Mouse (Mus musculus) layer of hippocampus, adult 2 months (tissue): ENCODE results near the gene Emc3. TPM values are rescaled to one million over a fixed set of nuclear protein-coding genes. Genes with fewer than 3 reads are reported as not detected.
A peak's percentile ranks its signal among the peaks of the same experiment; 100 is the strongest.

Source experiments
- DNase-seq, 2 experiments: peaks; one replicate each; pipeline ENCODE4 v3.0.0; 2022; ENCODE audit warnings: low spot score in 2 of 2
- H3K27ac ChIP-seq: fragments of 200-600 bp; 2 replicates; pipeline ENCODE4 v1.8.1; 2022
- H3K4me3 ChIP-seq: fragments of 200-600 bp; 2 replicates; pipeline ENCODE4 v1.8.1; 2022; ENCODE audit warnings: mild to moderate bottlenecking
- CTCF ChIP-seq: fragments of 200-600 bp; conservative IDR thresholded peaks from 2 replicates; pipeline ENCODE4 v1.8.1; 2022; ENCODE audit warnings: antibody characterized with exemption, mild to moderate bottlenecking, moderate library complexity
- microRNA-seq, 2 experiments: library from miRNA; unstranded; fragments of <30 nt; microRNA quantifications; one replicate each; pipeline ENCODE4 v1.2.0; 2021
- total RNA-seq, 2 experiments: library from RNA; stranded (reverse); gene quantifications; 2 replicates each; pipeline ENCODE4 v1.2.3; 2021

Emc3 gene
- total RNA-seq, 2 experiments from 2014 or later: 73.4 to 76.3 TPM

DNA sequence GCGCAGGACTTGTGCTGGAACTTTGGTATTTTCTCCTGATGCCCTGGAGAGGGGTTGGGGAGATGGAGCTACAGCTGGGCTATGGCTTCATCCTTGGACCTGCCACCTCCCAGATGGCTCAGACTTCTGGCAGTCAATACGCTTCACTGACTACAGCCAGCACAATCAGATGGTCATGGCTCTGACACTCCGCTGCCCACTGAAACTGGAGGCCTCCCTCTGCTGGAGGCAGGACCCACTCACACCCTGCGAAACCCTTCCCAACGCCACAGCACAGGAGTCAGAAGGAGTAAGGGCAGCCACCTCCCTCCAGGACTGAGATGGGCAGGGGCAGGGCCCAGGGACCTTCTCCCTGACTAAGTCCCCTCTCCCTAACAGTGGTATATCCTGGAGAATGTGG, 65.8 kb downstream of the Emc3 start:
- no peak overlapping the region for H3K4me3 ChIP-seq
- H3K27ac ChIP-seq: no peak overlapping the region
- no peak for DNase-seq
- TF ChIP-seq CTCF: peak; percentile 28

Small RNAs within 50 kb of the gene (microRNA-seq; reads per million reads assigned to microRNA genes)
- gene Gm23365: 0 reads per million in 2 experiments

Other genes with a start within 250 kb of the Emc3 start
- 10 to 100 TPM; 24.0 to 24.7 TPM for gene Cpne9, start 249.3 kb downstream of the Emc3 start, total RNA-seq
- gene Brpf1, start 224.5 kb downstream of the Emc3 start, total RNA-seq: 10 to 100 TPM; 41.0 to 43.8 TPM
- gene Ogg1, start 204.7 kb downstream of the Emc3 start, total RNA-seq: 10 to 100 TPM in 1 of 2 experiments, 1 to 10 TPM in 1; 9.1 to 10.6 TPM
- 10 to 100 TPM; 45.4 to 52.0 TPM for gene Camk1, start 187.7 kb downstream of the Emc3 start, total RNA-seq
- gene Tada3, start 153.8 kb downstream of the Emc3 start, total RNA-seq: 10 to 100 TPM; 50.5 to 53.5 TPM
- 100 to 1,000 TPM; 308 to 330 TPM for gene Arpc4, start 153.5 kb downstream of the Emc3 start, total RNA-seq
- gene Ttll3, start 142.4 kb downstream of the Emc3 start, total RNA-seq: 10 to 100 TPM; 15.5 to 23.2 TPM
- 10 to 100 TPM; 40.2 to 44.4 TPM for gene Rpusd3, start 112.3 kb downstream of the Emc3 start, total RNA-seq
- not detected for gene Cidec, start 95.9 kb downstream of the Emc3 start, total RNA-seq
- 10 to 100 TPM; 41.9 to 42.3 TPM for gene Jagn1, start 89.1 kb downstream of the Emc3 start, total RNA-seq
- under 1 TPM; 0.22 to 0.46 TPM for gene Il17re, start 73.2 kb downstream of the Emc3 start, total RNA-seq
- gene Il17rc, start 60.2 kb downstream of the Emc3 start, total RNA-seq: 1 to 10 TPM; 4.7 to 6.3 TPM
- gene Creld1, start 48.4 kb downstream of the Emc3 start, total RNA-seq: 100 to 1,000 TPM; 105 to 120 TPM
- gene Prrt3, start 29.7 kb downstream of the Emc3 start, total RNA-seq: 10 to 100 TPM; 53.9 to 59.1 TPM
- 1 to 10 TPM; 2.4 to 3.8 TPM for gene Fancd2, start within 50 bp of the Emc3 start, total RNA-seq
- gene Fancd2os, start 69.1 kb upstream of the Emc3 start, total RNA-seq: under 1 TPM; 0.33 to 0.86 TPM
- 100 to 1,000 TPM; 211 to 234 TPM for gene Brk1, start 73.1 kb upstream of the Emc3 start, total RNA-seq
- gene Vhl, start 92.3 kb upstream of the Emc3 start, total RNA-seq: 10 to 100 TPM; 44.3 to 44.9 TPM
- 10 to 100 TPM; 16.6 to 18.8 TPM for gene Irak2, start 106.8 kb upstream of the Emc3 start, total RNA-seq
- gene Tatdn2, start 165.4 kb upstream of the Emc3 start, total RNA-seq: 10 to 100 TPM; 60.4 to 67.8 TPM
- gene Ghrl, start 188.2 kb upstream of the Emc3 start, total RNA-seq: not detected
- gene Sec13, start 209.1 kb upstream of the Emc3 start, total RNA-seq: 10 to 100 TPM; 73.4 to 77.3 TPM